Mouse (Mus musculus) thymus, adult 2 months (tissue): ENCODE data around the gene Tbc1d30. TPM values are rescaled to one million over a fixed set of nuclear protein-coding genes. Genes with fewer than 3 reads are reported as not detected.
A peak's percentile ranks its signal among the peaks of the same experiment; 100 is the strongest.

Experiments
- DNase-seq: peaks from one replicate; pipeline ENCODE4 v3.0.0; 2021
- H3K27ac ChIP-seq: fragments of 200-500 bp; 2 replicates; pipeline ENCODE4 v1.5.1; 2012; ENCODE audit warnings: low read length, control low read depth; ENCODE audit not compliant: control insufficient read depth, insufficient read depth
- H3K27me3 ChIP-seq: fragments of 200-500 bp; 2 replicates; pipeline ENCODE4 v1.6.1; 2012; ENCODE audit warnings: mild to moderate bottlenecking, low read length, moderate library complexity, mixed read lengths; ENCODE audit not compliant: control insufficient read depth, insufficient read depth
- H3K36me3 ChIP-seq: fragments of 200-500 bp; 2 replicates; pipeline ENCODE4 v1.6.1; 2012; ENCODE audit warnings: mild to moderate bottlenecking, low read length, moderate library complexity; ENCODE audit not compliant: control insufficient read depth, insufficient read depth
- H3K4me1 ChIP-seq: fragments of 200-500 bp; replicated peaks from 2 replicates; pipeline ENCODE4 v1.6.1; 2012; ENCODE audit warnings: low read length; ENCODE audit not compliant: control insufficient read depth, insufficient read depth
- H3K4me3 ChIP-seq: fragments of 200-500 bp; 2 replicates; pipeline ENCODE4 v1.5.1; 2012; ENCODE audit warnings: mild to moderate bottlenecking, low read length, control low read depth, moderate library complexity; ENCODE audit not compliant: control insufficient read depth, insufficient read depth
- CTCF ChIP-seq: fragments of 200-500 bp; IDR thresholded peaks from 2 replicates; pipeline ENCODE4 v1.5.1; 2012; ENCODE audit warnings: mild to moderate bottlenecking, control low read depth, low read length, moderate library complexity, borderline replicate concordance; ENCODE audit not compliant: control insufficient read depth, poor library complexity, insufficient read depth; ENCODE audit errors: extremely low read depth
- POLR2A ChIP-seq: fragments of 200-500 bp; IDR thresholded peaks from 2 replicates; pipeline ENCODE4 v1.6.1; 2012; ENCODE audit warnings: mild to moderate bottlenecking, low read length, control low read depth, moderate library complexity; ENCODE audit not compliant: control insufficient read depth, poor library complexity, insufficient read depth; ENCODE audit errors: extremely low read depth
- WGBS: fragments of 180-500 bp; shearing (Covaris S2); methylation state at CpG from one replicate; pipeline ENCODE4 v1.1.7; 2018; 5-methylcytosine and 5-hydroxymethylcytosine counted together
- polyA plus RNA-seq: library from polyadenylated mRNA; depleted of rRNA; stranded (reverse); fragments of >200 nt; gene quantifications from 2 replicates; pipeline ENCODE4 v1.2.3, GENCODE M21; 2012

Gene Tbc1d30
- polyA plus RNA-seq, 1 experiment = 0.51 TPM

DNA sequence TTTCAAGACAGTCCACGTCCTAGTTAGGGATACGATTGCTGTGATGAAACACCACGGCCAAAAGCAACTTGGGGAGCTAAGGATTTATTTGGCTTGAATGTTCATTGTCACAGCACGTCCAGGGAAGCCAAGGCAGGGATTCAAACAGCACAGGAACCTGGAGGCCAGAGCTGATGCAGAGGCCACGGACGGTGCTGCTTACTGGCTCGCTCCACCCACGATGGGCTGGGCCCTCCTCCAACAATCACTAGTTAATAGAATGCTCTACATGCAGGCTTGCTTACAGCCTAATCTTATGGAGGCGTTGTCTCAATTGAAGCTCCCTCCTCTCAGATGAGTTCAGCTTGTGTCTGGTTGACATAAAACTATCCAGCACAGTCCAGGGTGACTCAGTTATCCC lies 16.7 kb upstream of the Tbc1d30 start:
- DNase-seq = no peak
- no peak for TF ChIP-seq CTCF
- Histone ChIP-seq H3K4me1 (peaks cover 12% of the 10 kb centered on the region), H3K36me3 (no peaks in the 10 kb centered on the region), H3K27ac (no peak overlapping the region), H3K4me3 (no peak overlapping the region), H3K27me3 (no peaks in the 10 kb centered on the region)
- WGBS = 95% methylated on average over 9 of the region's 9 CpGs

DNA sequence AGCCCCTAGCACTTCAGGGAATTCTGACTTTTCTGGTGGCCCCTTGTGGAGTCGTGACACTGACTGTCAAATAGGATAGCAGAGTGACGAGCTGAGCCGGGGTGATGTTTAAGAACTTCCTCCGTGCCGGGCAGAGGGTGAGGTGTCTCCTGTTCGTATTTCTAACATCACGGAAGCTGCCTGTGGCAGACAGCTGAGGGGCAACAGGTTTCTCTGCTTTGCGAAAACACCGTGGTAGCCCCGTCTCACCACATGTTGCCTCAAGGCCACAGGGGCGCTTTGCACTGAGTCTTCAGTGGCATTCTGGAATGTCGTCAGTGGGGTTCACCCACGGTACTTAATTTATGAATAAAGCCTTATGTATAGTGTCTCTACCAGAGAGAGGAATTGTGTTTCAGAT lies 16.2 kb upstream of the Tbc1d30 start:
- Histone ChIP-seq H3K27me3 (no peaks in the 10 kb centered on the region), H3K36me3 (no peaks in the 10 kb centered on the region), H3K4me1 (peaks cover 12% of the 10 kb centered on the region), H3K4me3 (no peak overlapping the region), H3K27ac (no peak overlapping the region)
- WGBS = 92% methylated on average over 13 of the region's 13 CpGs
- no peak for DNase-seq
- no peak for TF ChIP-seq POLR2A
- no peak for TF ChIP-seq CTCF

DNA sequence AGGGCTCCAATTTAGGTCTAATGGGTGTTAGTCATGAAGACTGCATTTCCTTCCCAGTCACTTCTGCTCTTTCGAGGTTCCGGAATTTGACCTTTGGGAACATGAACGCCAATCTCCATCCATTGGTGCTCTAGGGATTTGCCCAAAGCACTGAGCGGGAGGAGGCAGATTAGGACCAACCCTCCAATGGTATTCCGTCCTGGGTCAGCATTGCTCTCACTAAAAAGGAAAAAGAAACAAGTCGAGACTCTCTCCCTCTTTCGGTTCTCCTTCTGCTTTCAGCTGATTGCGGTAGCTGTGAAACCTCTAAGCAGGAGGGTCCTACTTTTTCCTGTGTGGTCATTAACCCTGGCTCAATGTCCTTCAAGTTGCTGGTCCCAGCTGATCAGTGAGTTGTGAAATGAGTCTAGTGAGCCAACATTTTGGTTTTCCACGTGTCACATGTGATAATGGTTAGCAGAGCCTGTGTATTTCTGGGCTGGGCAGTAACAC lies 14.7 kb upstream of the Tbc1d30 start:
- Histone ChIP-seq H3K36me3 (no peaks in the 10 kb centered on the region), H3K4me1 (peaks cover 12% of the 10 kb centered on the region), H3K27me3 (no peaks in the 10 kb centered on the region), H3K27ac (no peak overlapping the region), H3K4me3 (peak overlapping the region; percentile 77)
- WGBS = 3% methylated on average over 9 of the region's 9 CpGs
- TF ChIP-seq POLR2A = no peak
- TF ChIP-seq CTCF = no peak
- DNase-seq = no peak

DNA sequence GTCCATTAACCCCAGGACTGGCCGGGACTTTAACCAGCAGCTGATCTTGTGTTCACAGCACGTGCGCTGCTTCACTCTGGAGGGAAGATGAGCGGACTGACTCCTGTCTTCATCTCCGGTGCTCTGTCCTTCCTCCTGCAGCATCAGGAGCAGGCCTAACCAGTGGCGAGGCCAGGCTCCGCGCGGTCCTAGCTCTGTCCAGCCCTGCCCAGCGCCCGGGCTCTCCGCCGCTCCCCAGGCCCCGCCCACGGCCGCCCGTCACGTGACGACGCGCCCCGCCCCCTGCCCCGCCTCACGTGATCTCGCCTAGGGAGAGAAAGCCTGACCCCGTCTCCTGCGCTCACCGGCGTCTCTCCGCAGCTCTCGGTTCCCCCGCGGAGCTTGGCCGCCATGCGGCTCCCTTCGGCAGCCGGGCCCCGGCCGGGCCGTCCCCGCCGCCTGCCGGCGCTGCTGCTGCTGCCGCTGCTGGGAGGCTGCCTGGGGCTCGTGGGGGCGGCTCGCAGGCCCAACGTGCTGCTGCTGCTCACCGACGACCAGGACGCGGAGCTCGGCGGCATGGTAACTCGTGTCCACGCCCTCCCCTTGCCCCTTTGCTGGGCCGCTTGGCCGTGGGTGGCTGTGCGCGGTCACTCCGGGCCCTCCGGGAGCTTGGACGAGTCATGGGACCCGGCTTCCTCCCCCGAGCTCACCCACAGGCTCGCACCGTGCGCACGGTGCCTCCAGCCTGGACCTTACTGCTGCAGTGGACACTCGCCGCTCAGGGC lies 13.9 kb upstream of the Tbc1d30 start, which contains the start of gene Gns:
TSS of gene Gns (plus strand) at position 290 of the 764 bp plus-strand sequence.
- Histone ChIP-seq H3K4me3 (peak within 1 kb of the TSS; percentile 77), H3K27me3 (no peaks in the 10 kb centered on the region), H3K27ac (no peak within 1 kb of the TSS), H3K36me3 (no peaks in the 10 kb centered on the region), H3K4me1 (peaks cover 12% of the 10 kb centered on the region)
- WGBS = under 1% methylated on average over 72 of the region's 72 CpGs
- peak; percentile 65 for DNase-seq
- TF ChIP-seq CTCF (peak; percentile 31; the same call in 1 of the 2 replicates), POLR2A (0 out of 2 replicates have a peak, but pooled peaks have one; percentile 21)

DNA sequence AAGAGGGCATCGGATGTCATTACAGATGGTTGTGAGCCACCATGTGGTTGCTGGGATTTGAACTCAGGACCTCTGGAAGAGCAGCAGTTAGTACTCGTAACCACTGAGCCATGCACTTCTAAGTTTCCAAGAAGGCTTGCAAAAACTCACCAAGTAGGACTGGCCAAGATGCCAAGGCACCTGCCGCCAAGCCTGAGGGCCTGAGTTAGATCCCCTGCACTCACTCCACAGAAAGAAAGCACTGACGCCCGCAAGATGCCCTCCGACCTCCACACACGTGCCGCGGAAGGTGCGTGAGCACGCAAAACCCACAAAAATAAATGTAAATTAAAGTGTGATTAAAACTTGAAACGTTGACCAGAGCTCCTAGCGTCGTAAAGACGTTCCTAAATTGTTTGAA lies 13.2 kb upstream of the Tbc1d30 start:
- Histone ChIP-seq H3K36me3 (no peaks in the 10 kb centered on the region), H3K4me1 (peaks cover 12% of the 10 kb centered on the region), H3K4me3 (peak overlapping the region; percentile 77), H3K27ac (no peak overlapping the region), H3K27me3 (no peaks in the 10 kb centered on the region)
- DNase-seq = no peak
- TF ChIP-seq POLR2A (no peak), CTCF (no peak)
- 16% methylated on average over 15 of the region's 15 CpGs for WGBS

DNA sequence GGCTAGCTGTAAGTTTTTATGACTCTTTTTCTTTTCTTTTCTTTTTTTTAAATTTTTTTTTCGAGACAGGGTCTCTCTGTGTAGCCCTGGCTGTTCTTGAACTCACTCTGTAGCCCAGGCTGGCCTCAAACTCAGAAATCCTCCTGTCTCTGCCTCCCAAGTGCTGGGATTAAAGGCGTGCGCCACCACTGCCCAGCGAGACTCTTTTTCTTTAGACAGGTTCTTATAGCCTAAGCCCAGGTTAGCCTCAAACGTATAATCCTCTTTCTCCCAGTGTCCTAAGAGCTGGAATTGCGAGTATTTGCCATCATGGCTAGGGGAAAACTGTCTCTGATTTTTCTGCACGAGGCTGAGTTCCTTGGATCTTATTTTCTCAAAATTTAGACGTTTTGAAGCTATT lies 12.1 kb upstream of the Tbc1d30 start:
- H3K4me3 ChIP-seq = no peak overlapping the region
- H3K4me1 ChIP-seq = peaks cover 12% of the 10 kb centered on the region
- WGBS = 90% methylated on average over 8 of the region's 8 CpGs
- H3K27me3 ChIP-seq = no peaks in the 10 kb centered on the region
- no peak for TF ChIP-seq POLR2A
- no peak for TF ChIP-seq CTCF
- no peak overlapping the region for H3K27ac ChIP-seq
- H3K36me3 ChIP-seq = no peaks in the 10 kb centered on the region
- no peak for DNase-seq

DNA sequence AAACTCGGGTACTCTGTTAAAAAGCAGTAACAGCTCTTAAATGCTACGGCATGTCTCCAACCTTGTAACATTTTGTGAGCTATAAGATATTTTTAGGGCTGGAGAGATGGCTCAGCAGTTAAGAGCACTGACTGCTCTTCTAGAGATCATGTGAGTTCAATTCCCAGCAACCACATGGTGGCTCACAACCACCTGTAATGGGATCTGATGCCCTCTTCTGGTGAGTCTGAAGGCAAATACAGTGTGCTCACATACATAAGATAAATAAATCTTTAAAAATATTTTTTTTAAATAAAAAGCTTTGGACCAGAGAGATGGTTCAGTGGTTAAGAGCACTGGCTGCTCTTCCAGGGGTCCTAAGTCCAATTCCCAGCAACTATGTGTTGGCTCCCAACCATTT lies 9.3 kb upstream of the Tbc1d30 start:
- peaks cover 5% of the 10 kb centered on the region for H3K4me1 ChIP-seq
- H3K27me3 ChIP-seq = no peaks in the 10 kb centered on the region
- TF ChIP-seq CTCF (no peak), POLR2A (no peak)
- H3K4me3 ChIP-seq = no peak overlapping the region
- H3K27ac ChIP-seq = no peak overlapping the region
- WGBS = 96% methylated on average over 2 of the region's 2 CpGs
- H3K36me3 ChIP-seq = no peaks in the 10 kb centered on the region
- DNase-seq = no peak
